Mouse (Mus musculus) kidney, embryonic 15.5 days (tissue): ENCODE measurements around the gene Btbd19. TPM values are rescaled to one million over a fixed set of nuclear protein-coding genes. Genes with fewer than 3 reads are reported as not detected.

ENCODE experiments used
- ATAC-seq: fragments of 200-750 bp; cut with Nextera tagmentation; replicated peaks from 2 replicates; pipeline ENCODE4 v1.8.0; 2017; ENCODE audit warnings: moderate TSS enrichment; ENCODE audit not compliant: low FRiP score
- H3K27ac ChIP-seq: fragments of 300-500 bp; sonication (generic); 2 replicates; pipeline ENCODE4 v1.5.1; 2015; ENCODE audit warnings: mild to moderate bottlenecking, inconsistent platforms
- H3K27me3 ChIP-seq: fragments of 300-500 bp; sonication (generic); 2 replicates; pipeline ENCODE4 v1.6.1; 2015; ENCODE audit warnings: inconsistent platforms
- H3K36me3 ChIP-seq: fragments of 300-500 bp; sonication (generic); 2 replicates; pipeline ENCODE4 v1.6.1; 2015; ENCODE audit warnings: inconsistent platforms
- H3K4me1 ChIP-seq: fragments of 300-500 bp; sonication (generic); 2 replicates; pipeline ENCODE4 v1.6.1; 2015; ENCODE audit warnings: inconsistent platforms
- H3K4me2 ChIP-seq: fragments of 300-500 bp; sonication (generic); 2 replicates; pipeline ENCODE4 v1.6.1; 2015; ENCODE audit warnings: moderate library complexity, mild to moderate bottlenecking, inconsistent platforms
- H3K4me3 ChIP-seq: fragments of 300-500 bp; sonication (generic); replicated peaks from 2 replicates; pipeline ENCODE4 v1.5.1; 2015; ENCODE audit warnings: mild to moderate bottlenecking, inconsistent platforms
- H3K9ac ChIP-seq: fragments of 300-500 bp; sonication (generic); 2 replicates; pipeline ENCODE4 v1.6.1; 2015; ENCODE audit warnings: mild to moderate bottlenecking, inconsistent platforms
- H3K9me3 ChIP-seq: fragments of 300-500 bp; sonication (generic); replicated peaks from 2 replicates; pipeline ENCODE4 v1.6.1; 2016; ENCODE audit warnings: inconsistent platforms
- WGBS: fragments of 180-500 bp; shearing (Covaris S2); methylation state at CpG from one replicate; pipeline ENCODE4 v1.1.7; 2015; ENCODE audit warnings: mixed read lengths; 5-methylcytosine and 5-hydroxymethylcytosine counted together
- polyA plus RNA-seq: library from polyadenylated mRNA; unstranded; fragments of >200 nt; fragmentation: Nextera tagmentation; extraction: Ambion mirVana; gene quantifications from 2 replicates; pipeline ENCODE4 v1.2.1, GENCODE M21; 2015

Gene Btbd19
- polyA plus RNA-seq, 1 experiment from 2014 or later = 6.6 TPM

DNA sequence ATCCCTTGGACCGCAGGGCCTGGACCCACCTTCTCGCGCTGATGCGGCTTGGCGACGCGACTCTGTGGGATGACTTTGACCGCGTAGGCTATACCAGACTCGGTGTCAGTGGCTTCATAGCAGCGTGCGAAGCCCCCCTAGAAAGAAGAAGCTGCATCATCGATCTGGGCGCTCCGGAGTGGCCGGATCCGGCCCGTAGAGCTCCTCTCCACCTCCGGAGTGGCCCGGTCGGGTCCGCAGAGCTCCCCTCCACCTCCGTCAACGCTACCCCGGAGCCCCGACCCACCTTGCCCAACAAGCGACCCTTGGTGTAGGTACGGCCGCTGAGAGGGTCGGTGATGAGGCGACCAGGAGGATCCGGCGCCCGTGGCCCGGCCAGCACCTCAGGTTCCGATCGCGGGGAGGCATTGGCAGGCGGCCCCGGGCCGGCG, 7.9 kb upstream of the Btbd19 start:
- Histone ChIP-seq H3K27ac (no peak overlapping the region), H3K4me1 (peaks cover 21% of the 10 kb centered on the region), H3K4me2 (peak overlapping the region; percentile 99), H3K36me3 (peaks cover 11% of the 10 kb centered on the region; the same call in 1 of the 2 replicates), H3K9me3 (no peaks in the 10 kb centered on the region), H3K9ac (peak overlapping the region; percentile 88), H3K27me3 (peaks cover 22% of the 10 kb centered on the region), H3K4me3 (peak overlapping the region; percentile 79)
- peak; percentile 38 for ATAC-seq
- under 1% methylated on average over 42 of the region's 42 CpGs for WGBS

DNA sequence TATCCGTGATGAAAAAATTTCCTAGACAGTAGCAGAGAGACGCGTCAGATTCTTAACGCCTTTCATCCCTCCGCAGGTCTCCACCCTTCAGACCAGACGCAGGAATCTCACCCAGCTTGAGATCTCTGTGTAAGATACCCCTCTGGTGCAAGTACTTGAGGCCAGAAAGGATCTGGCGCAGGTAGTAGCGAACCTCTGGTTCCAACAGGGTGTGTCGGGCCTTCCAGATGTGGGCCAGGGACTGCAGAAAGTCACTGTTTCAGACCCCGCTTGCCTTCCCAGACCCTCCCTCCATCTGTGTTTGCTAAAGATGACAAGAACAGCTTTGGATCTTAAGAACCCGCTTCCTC, 7.2 kb upstream of the Btbd19 start:
- Histone ChIP-seq H3K4me1 (peaks cover 21% of the 10 kb centered on the region), H3K9ac (peak overlapping the region; percentile 88), H3K36me3 (peaks cover 17% of the 10 kb centered on the region; the same call in 1 of the 2 replicates), H3K27me3 (peaks cover 22% of the 10 kb centered on the region), H3K27ac (no peak overlapping the region), H3K9me3 (no peaks in the 10 kb centered on the region), H3K4me2 (peak overlapping the region; percentile 99), H3K4me3 (peak overlapping the region; percentile 79)
- no peak for ATAC-seq
- WGBS = 25% methylated on average over 11 of the region's 11 CpGs

DNA sequence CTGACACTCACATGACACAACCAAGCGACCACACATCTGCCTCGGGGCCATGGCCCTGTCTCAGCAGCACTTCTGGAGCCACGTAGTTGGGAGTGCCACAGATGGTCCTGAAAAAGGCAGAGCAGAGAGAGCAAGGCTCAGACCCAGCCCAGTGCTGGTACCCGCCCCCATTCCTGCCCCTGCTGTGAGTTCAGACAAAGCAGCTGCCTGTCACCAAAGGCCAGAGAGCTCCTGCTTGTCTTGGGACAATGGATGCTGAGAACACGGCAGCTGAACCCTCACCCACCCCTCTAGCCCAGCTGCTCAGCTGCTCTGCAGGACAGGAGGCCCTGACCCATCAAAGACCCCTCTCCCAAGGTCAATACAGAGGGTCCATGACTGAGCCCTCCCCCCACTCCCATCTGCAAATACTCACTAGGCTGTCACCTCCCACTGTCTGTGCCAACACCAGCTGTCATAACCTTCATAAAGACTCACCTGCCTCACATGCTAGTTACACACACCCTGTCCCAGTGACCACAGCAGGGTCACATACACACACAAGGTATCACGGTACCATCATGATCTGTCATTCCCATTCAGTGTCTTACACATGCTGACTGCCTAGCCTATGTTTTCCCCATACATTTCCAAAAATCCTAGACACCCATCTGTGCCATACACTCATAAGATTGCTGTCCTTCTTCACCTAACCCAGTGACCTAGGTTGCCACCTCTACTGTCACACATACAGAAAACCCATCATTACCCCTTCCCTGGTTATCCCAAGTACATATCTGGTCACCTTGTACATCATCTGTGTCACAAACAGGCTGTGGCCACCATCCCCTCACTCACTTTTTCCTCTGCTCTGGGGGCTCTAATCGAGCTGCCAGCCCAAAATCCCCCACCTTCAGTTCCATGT, 6.6 kb upstream of the Btbd19 start:
- Histone ChIP-seq H3K9me3 (no peaks in the 10 kb centered on the region), H3K4me2 (peak overlapping the region; percentile 99), H3K27me3 (peaks cover 22% of the 10 kb centered on the region), H3K27ac (no peak overlapping the region), H3K9ac (no peak overlapping the region), H3K36me3 (peaks cover 18% of the 10 kb centered on the region; the same call in 1 of the 2 replicates), H3K4me1 (peaks cover 21% of the 10 kb centered on the region), H3K4me3 (peak overlapping the region; percentile 79)
- ATAC-seq = no peak
- WGBS = 42% methylated on average over 7 of the region's 7 CpGs

DNA sequence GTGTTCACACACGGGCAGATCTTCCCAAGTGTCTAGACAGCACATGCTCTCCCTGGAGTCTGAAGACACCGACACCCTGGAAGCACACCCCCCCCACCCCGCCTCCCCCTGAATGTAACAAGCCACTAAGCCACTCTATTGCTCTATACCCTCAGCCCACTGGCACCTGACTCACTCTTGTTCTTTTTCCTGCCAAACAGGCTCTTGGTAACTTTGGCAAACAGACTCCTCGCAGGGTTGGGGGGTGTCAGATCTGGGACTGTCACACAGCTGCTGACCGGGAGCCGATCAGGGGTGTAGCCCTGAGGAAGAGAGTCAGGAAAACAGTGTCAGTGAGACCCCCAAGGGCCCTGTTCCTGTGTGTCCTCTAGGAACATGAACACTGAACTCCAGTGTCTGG, 5.7 kb upstream of the Btbd19 start:
- H3K27ac ChIP-seq = no peak overlapping the region
- 87% methylated on average over 6 of the region's 6 CpGs for WGBS
- no peak for ATAC-seq
- H3K27me3 ChIP-seq = peaks cover 22% of the 10 kb centered on the region
- no peak overlapping the region for H3K4me3 ChIP-seq
- H3K9me3 ChIP-seq = no peaks in the 10 kb centered on the region
- H3K36me3 ChIP-seq = peaks cover 18% of the 10 kb centered on the region; the same call in 1 of the 2 replicates
- no peak overlapping the region for H3K4me2 ChIP-seq
- H3K4me1 ChIP-seq = peaks cover 27% of the 10 kb centered on the region
- H3K9ac ChIP-seq = no peak overlapping the region

DNA sequence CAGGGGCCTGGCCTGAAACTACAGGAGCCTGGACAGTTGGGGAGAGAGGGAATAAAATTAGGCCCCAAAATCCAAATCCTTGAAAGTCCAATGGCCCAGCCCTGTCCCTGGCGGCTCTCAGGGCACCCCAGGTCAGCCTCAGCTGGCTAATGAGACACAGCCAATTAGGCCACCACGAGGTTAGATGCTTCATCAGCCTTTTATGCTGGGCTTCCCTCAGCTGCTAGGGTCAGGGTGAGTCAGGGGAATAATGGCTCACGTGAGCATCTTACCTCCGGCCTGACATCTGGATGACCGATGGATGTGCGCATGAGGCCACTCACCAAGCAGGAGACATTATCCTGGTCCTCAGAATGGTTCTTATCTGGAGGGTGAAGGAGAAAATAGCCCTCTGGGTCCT, 5.3 kb upstream of the Btbd19 start:
- WGBS = 73% methylated on average over 6 of the region's 6 CpGs

DNA sequence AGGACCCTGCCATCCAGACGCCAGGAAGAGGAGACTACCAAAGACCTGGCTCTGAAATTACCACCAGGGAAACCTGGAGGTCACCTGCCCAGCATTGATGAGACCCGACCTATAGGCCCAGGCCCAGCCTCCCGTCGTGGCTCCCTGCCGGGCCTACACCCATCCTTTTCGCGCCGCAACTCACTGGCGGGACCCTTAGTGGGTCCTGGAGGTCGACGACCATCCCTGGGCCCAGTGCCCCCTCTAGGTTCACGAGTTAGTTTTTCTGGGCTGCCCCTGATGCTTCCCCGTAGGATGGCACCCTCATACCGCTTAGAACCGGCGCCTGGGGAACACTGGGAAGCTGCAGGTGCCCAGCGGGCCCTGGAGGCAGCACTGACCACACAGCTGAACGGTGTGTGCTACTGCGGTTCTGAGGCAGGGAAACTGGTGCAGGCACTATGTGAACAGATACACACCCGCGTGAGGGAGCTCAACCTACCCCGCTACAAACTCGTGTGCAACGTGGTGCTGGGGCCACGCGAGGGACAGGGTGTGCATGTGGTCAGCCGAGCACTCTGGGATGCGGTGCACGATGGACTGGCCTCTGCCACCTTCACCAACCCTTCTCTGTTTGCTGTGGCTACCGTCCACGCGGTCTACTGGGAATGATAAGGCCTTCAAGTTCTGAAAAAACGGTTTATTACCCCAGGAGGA, 2.6 kb upstream of the Btbd19 start:
- peaks cover 39% of the 10 kb centered on the region for H3K4me1 ChIP-seq
- 89% methylated on average over 33 of the region's 33 CpGs for WGBS
- no peak for ATAC-seq
- H3K9me3 ChIP-seq = no peaks in the 10 kb centered on the region
- peaks cover 18% of the 10 kb centered on the region; the same call in 1 of the 2 replicates for H3K36me3 ChIP-seq
- no peak overlapping the region for H3K27ac ChIP-seq
- H3K9ac ChIP-seq = no peak overlapping the region
- H3K4me2 ChIP-seq = no peak overlapping the region
- no peak overlapping the region for H3K4me3 ChIP-seq
- peaks cover 18% of the 10 kb centered on the region for H3K27me3 ChIP-seq

More for the DNA sequence above, 5.3 kb upstream of the Btbd19 start:
- ATAC-seq = no peak
- H3K9ac ChIP-seq = no peak overlapping the region
- H3K27me3 ChIP-seq = peaks cover 22% of the 10 kb centered on the region
- H3K36me3 ChIP-seq = peaks cover 18% of the 10 kb centered on the region; the same call in 1 of the 2 replicates
- H3K9me3 ChIP-seq = no peaks in the 10 kb centered on the region
- H3K4me2 ChIP-seq = no peak overlapping the region
- no peak overlapping the region for H3K4me3 ChIP-seq
- peaks cover 31% of the 10 kb centered on the region for H3K4me1 ChIP-seq
- no peak overlapping the region for H3K27ac ChIP-seq

DNA sequence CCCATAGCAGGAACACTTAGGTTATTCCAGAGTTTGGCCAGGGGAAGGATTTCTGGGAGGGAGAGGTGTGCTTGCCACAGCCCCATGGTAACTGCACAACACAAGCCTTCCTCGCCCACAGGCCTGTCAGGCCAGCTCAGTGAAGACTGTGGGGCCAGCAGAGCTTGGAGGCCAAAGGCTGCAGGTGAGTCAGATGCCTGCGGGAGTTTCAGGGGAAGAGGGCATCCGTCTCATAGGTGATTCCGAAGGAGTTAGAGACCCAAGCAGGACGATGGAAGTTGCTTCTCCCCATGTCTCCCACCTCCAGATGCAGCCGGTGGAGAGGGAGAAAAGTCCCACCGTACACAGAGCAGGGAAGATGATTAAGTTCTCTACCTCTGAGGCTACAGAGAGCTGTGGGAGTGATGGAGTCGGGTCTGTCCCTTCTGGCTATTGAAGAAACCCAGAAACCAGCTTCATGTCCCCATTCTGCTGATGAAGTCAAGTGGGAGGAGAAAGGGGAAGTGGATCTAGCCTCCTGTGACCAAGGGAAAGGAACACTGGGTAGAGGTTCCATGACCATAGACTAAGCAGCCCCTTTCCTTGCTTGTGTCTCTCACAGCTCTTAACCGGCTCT, 1.3 kb upstream of the Btbd19 start, which contains the start of gene Tctex1d4:
Tctex1d4 (plus strand) TSS at position 120 of the 616 bp plus-strand sequence.
- peak within 1 kb of the TSS; percentile 29 for H3K9ac ChIP-seq
- H3K4me3 ChIP-seq = no peak within 1 kb of the TSS
- peaks cover 18% of the 10 kb centered on the region; the same call in 1 of the 2 replicates for H3K36me3 ChIP-seq
- 77% methylated on average over 9 of the region's 9 CpGs for WGBS
- no peak for ATAC-seq
- H3K9me3 ChIP-seq = no peaks in the 10 kb centered on the region
- H3K27ac ChIP-seq = peak within 1 kb of the TSS; percentile 94
- H3K4me2 ChIP-seq = peak within 1 kb of the TSS; percentile 39
- H3K27me3 ChIP-seq = peaks cover 5% of the 10 kb centered on the region
- peaks cover 26% of the 10 kb centered on the region for H3K4me1 ChIP-seq

DNA sequence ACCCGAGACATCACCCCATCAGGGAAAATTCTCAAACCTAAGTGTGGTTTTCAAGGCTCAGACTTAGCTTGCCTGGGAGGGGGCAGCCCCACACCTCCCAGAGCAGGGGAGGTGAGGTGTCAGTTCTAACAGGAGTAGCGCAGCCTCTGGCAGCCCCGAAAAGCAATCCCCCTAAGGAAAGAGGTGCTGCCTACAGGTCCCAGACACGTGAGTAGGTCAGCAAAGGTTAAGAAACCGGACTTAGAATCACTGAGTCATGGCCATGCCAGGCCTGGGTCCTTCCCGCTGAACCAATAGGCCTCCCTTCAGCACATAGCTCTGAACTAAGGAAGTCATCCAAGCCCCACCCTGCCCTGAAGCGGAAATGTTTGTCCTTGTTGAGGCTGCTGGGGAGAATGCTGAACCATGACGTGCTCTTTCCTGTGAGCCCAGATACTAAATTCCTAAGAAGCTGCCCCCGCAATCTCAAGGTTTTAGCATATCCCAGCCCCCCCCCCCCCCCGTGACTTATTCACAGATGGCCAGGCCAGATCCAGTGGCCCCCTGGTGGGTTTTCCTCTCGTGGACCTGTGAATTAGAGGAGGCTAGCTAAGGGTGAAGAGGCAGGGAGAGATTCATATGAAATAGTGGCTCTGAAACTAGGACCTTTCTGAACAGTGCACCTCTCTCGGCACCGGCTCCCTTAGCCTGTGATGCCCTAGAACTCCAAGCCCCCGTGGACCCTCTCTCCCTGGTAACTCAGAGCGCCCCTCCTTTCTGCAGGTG, 567 bp upstream of the Btbd19 start:
- peak; percentile 68 for ATAC-seq
- Histone ChIP-seq H3K4me1 (peaks cover 32% of the 10 kb centered on the region), H3K4me3 (no peak overlapping the region), H3K36me3 (peaks cover 15% of the 10 kb centered on the region; the same call in 1 of the 2 replicates), H3K9me3 (no peaks in the 10 kb centered on the region), H3K27me3 (no peaks in the 10 kb centered on the region), H3K9ac (peak overlapping the region; percentile 29; the same call in 1 of the 2 replicates), H3K4me2 (peak overlapping the region; percentile 39), H3K27ac (peak overlapping the region; percentile 94)
- 27% methylated on average over 15 of the region's 15 CpGs for WGBS

DNA sequence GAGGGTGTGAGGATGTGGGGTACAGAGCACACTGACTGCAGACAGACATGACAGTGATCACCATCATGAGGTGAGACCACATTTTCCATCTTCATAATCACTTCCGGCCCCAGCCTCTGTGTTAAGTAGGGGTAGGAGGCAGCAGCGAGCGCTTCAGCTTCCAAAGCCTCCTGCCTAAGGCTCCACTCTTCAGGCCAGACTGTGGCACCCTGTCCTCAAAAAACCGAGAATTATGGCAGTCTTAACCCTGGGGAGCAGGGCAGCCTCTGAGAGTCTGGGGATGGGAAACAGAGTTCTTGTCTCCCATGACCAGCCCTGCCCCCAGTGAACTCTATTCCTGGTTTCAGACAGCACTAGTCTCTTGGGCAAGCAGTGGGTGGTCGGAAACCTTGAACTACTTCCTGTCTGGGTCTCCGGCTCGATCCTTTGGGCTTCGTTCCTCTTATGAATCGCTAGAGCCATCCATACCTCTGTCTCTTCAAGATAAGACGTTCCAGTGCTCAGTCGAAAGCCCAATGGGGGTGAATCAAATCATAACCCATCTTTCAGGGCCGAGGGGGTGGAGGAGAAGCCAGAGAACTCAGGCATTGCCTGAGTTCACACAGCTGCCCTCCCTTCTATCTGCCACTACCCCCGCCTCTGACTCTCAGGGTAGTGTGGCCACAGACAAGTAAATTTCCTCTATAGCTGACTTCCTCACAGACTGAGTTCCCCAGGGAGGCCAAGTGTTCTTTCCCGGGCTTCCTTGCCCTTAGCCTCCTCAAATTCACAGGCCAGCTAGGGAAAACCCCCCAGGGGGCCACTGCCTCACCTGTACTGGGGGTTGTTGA, 792 bp downstream of the Btbd19 start:
- H3K9me3 ChIP-seq = no peaks in the 10 kb centered on the region
- H3K4me2 ChIP-seq = peak overlapping the region; percentile 39
- ATAC-seq = no peak
- 52% methylated on average over 14 of the region's 14 CpGs for WGBS
- peak overlapping the region; percentile 29; the same call in 1 of the 2 replicates for H3K9ac ChIP-seq
- no peak overlapping the region for H3K4me3 ChIP-seq
- peak overlapping the region; percentile 94 for H3K27ac ChIP-seq
- peaks cover 15% of the 10 kb centered on the region; the same call in 1 of the 2 replicates for H3K36me3 ChIP-seq
- H3K4me1 ChIP-seq = peaks cover 33% of the 10 kb centered on the region
- H3K27me3 ChIP-seq = no peaks in the 10 kb centered on the region

DNA sequence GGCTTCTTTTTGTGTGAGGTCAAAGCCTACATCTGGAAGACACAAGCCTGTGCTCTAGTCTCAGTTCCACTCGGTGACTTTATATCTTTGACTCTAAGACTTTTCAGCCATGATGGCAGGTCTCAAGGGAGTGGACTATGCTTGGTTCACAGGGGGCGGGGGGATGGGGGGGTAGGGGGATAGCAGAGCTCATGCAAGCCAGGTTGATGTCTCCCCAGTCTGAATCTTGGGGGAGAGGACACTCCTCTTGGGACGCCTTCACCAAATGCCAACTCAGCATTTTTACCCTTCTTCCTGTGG, 1.4 kb downstream of the Btbd19 start:
- Histone ChIP-seq H3K4me2 (no peak overlapping the region), H3K27me3 (no peaks in the 10 kb centered on the region), H3K36me3 (peaks cover 14% of the 10 kb centered on the region; the same call in 1 of the 2 replicates), H3K9ac (no peak overlapping the region), H3K9me3 (no peaks in the 10 kb centered on the region), H3K4me3 (no peak overlapping the region), H3K4me1 (peaks cover 33% of the 10 kb centered on the region), H3K27ac (peak overlapping the region; percentile 94; the same call in 1 of the 2 replicates)
- no peak for ATAC-seq
- WGBS = 72% methylated on average over 3 of the region's 3 CpGs
